Mouse (Mus musculus) common myeloid progenitor, adult 5-6 weeks (primary cell): ENCODE data around the gene Gm3435. TPM values are rescaled to one million over a fixed set of nuclear protein-coding genes. Genes with fewer than 3 reads are reported as not detected.
"Not testable (repeated sequence)": the region's sequence is repeated elsewhere in the genome, so short reads cannot be mapped to it uniquely, and the experiment has no call there.

Source experiments
- ATAC-seq: replicated peaks from 2 replicates; pipeline ENCODE4 v1.8.0; 2016; ENCODE audit warnings: low read depth, mild to moderate bottlenecking, moderate TSS enrichment, inconsistent platforms; ENCODE audit not compliant: poor library complexity, severe bottlenecking
- total RNA-seq: library from RNA; stranded (forward); fragments of 200-1000, 187-1606 nt; gene quantifications from 2 replicates; pipeline ENCODE4 v1.2.3, GENCODE M21; 2017

The Gm3435 gene
- total RNA-seq = 0.39 and 2.5 TPM in 2 replicates

DNA sequence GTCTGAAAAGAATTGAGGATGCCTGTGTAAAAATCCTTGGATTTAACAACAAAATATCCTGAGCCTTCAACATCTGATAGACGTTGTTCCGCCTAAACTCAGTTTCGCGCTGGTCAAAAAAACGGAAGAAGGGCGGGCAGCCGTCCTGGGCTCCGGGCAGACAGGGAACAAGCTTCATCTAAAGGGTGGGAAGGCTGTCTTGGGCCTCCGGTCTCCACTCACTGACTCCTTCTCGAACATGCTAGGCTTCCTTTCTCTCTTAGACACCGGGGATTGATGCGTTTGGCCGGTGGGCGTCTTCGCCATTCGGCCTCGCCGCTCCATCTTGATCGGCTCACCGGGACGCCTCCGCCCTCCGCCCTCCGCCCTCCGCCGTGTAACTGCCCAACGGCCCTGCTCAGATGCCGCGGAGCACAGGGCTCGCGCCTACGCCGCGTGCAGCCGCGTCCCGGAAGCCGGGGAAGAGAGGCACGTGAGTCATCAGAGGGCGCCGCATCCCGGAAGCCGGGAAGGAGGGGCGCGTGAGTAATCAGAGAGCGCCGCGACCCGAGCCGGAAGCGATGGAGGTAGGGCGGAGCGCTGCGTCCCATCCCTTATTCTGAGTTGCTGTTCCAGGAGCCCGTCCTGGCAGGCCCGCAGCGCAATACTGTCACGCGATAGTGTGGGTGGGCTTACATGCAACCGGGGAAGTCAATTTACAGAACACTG is at the start of gene Gm3435:
Gene Gm3435 (plus strand): TSS at position 471 of the 708 bp plus-strand sequence.
- peak; percentile 93 for ATAC-seq

DNA sequence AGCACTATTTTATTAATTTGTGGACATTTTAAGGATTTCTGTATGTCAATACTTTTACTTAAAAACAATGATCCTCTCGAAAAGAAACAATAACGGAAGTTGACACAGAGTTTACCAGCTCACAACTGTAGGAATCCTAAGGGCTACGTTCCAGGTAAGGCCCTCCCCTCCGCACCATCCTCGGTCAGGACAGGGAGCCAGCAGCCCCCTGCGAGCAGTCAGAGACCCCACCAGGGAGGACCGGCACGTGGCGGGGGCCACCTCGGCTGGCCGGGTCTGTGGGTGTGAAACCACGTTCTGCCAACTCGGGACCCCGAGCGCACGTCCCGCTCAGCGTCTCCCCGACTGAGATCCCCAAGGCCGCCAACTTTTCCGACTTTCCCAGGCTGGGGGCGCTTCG is 49.5 kb upstream of the Gm3435 start:
- ATAC-seq = 0 out of 2 replicates have a peak, but pooled peaks have one; percentile 2

DNA sequence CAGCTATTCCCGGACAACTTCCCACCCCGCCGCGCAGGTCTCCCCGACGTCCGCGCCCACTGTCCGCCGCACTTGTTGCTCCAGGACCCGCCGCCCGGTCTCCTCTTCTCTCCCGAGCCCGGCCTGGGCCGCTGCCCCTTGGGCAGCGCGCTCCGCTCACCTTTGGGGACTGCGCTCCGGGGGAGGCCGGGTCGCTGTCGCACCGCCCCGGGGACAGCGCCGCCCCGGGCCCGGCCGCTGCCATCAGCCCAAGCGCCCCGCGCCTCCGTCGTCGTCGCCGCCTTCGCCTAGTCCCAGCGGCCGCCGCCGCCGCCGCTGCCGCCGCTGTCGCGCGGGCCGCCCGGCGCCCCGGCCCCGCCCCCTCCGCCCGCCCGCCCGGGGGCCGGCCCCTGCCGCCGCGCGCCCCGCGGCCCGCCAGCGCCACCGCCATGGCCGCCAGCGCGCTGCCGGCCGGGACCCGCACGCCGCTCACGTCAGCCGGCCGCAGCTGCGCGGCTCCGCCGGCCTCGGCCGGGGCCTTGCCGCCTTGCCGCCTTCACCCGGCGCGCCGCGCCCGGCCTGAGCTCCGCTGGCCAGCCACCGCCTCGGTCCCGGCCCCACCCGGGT is 48.9 kb upstream of the Gm3435 start, which contains the start of gene Phf10:
Gene Phf10 (minus strand): TSS at position 323 of the 606 bp plus-strand sequence.
- ATAC-seq = not testable (repeated sequence)

- peak; percentile 76 for ATAC-seq
Measured at GRCm38 (mm10) chr17:14961557-14962154, 48.3 kb upstream of the Gm3435 start.

- peak; percentile 64 for ATAC-seq
Measured at GRCm38 (mm10) chr17:14968373-14968913, 41.5 kb upstream of the Gm3435 start.

- ATAC-seq = peak; percentile 76
Measured at GRCm38 (mm10) chr17:14977718-14978361, 32.1 kb upstream of the Gm3435 start.

DNA sequence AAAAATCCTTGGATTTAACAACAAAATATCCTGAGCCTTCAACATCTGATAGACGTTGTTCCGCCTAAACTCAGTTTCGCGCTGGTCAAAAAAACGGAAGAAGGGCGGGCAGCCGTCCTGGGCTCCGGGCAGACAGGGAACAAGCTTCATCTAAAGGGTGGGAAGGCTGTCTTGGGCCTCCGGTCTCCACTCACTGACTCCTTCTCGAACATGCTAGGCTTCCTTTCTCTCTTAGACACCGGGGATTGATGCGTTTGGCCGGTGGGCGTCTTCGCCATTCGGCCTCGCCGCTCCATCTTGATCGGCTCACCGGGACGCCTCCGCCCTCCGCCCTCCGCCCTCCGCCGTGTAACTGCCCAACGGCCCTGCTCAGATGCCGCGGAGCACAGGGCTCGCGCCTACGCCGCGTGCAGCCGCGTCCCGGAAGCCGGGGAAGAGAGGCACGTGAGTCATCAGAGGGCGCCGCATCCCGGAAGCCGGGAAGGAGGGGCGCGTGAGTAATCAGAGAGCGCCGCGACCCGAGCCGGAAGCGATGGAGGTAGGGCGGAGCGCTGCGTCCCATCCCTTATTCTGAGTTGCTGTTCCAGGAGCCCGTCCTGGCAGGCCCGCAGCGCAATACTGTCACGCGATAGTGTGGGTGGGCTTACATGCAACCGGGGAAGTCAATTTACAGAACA is 31.5 kb upstream of the Gm3435 start, which contains the start of the genes 9030025P20Rik and Gm3417:
Gene 9030025P20Rik (plus strand): TSS at position 107 of the 677 bp plus-strand sequence.
Gene Gm3417 (minus strand): TSS at position 429 of the 677 bp plus-strand sequence.
- ATAC-seq = peak; percentile 94

GRCm38 (mm10) chr17:14990116-14990702 is 19.8 kb upstream of the Gm3435 start:
- peak; percentile 53 for ATAC-seq

GRCm38 (mm10) chr17:14992522-14993138 is 17.3 kb upstream of the Gm3435 start:
- ATAC-seq = 0 out of 2 replicates have a peak, but pooled peaks have one; percentile 2

DNA sequence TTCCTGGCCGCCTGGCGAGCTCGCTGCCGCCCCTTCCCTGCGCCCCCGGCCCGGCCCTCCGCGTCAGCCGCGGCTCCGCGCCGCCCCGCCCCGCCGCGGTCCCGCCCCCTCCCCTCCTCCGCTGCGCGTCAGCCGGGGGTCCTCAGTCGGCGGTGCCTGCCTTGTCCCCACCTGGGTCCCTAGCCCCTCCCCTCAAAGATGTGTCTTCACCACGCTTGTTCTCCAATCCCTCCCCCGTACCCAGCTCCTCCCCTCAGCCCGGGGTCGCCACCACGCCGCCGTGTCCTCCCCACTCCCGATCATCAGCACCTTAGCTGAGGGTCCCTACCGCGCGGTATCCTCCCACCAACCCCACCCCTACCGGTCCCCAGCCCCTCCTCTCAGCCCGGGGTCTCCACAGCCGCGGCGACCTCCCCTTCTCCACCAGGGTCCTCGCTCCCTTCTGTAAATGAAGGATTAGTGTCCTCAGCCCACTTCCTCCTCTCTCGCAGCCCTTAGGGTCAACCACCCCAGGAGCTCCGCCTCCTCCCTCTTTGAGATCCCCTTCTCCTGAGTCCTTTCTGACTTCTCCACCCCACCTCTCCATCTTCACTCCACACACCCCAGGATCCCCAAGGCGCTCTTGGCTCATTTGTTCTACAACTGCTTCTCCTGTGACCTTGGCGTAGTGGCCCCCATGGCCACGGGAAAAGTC is 16.7 kb upstream of the Gm3435 start:
- ATAC-seq = peak; percentile 66

GRCm38 (mm10) chr17:14994140-14994539 is 15.8 kb upstream of the Gm3435 start:
- ATAC-seq = not testable (repeated sequence)

DNA sequence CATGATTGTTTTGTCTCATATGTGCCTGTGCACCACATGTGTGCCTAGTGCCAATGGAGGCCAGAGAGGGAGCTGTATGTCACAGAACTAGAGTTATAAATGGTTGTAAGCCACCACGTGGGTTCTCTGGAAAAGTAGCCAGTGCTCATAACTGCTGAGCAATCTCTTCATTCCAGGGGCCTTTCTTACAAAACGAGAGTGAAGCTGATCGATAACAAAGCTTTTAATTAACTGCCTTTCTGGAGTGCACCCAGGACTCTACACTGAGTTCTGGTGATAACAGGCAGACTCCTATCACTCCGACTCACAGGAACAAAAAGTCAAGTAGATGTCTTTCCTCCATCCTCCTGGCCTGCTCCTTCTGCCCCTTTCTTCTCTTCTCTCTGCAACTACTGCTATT is 9.9 kb upstream of the Gm3435 start:
- peak; percentile 61 for ATAC-seq

DNA sequence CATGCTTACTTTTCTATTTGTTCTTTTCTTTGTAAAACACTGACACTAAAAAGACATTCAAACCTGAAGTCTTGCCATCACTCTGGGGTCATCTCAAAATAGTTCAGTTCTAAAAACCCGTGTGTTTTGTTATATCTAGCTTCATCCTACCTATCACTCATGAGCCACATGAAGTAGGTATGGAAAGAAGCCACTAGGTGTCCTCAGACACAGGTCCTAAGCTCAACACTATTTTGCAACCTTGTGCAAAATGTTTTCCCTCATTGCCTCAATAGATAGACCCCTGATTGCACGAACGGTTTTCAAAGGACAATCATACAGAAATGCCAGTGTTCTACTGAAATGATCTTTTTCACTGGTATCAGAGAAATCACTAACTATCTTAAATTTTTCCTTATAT is 888 bp upstream of the Gm3435 start:
- peak; percentile 74 for ATAC-seq

DNA sequence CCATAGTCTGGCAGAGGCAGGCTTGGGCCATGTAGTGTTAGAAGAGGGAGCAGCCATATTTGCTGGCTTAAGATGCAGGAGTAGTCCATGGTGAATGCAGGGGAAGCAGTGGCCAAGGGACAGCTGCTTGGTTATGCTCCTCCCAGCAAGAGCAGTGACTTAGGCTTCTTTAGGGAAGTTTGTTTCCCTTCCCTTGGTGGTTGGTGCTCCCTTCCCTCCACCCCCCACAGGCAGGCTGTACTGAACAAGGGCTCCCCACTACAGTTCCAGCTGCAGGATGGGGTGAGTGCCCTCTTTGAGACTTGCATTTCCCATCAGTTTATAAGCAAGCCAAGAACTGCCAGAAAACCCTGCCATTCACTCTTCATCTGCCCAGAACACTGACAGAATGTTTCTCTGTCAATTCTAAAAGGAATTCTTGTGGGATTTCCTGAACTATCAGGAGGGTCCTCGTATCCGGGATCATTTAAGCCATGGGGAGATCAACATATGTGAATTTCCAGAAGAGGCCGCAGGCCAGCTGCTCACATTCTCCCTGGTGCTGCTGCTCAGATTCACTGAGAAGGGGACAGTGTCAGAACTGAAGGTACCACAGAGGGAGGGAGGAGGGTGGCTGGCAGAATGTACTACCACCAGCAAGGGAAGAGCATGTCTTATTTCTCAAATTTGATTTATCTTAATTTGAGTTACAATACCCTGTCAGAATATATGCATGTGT is 11.7 kb downstream of the Gm3435 start:
- peak; percentile 49 for ATAC-seq

GRCm38 (mm10) chr17:15023878-15024492 is 14.0 kb downstream of the Gm3435 start:
- ATAC-seq = not testable (repeated sequence)

- peak; percentile 64 for ATAC-seq
Measured at GRCm38 (mm10) chr17:15024502-15025193, 14.7 kb downstream of the Gm3435 start.
